Mouse (Mus musculus) forebrain, embryonic 13.5 days (tissue): Measurements from ENCODE around the gene Olfr640. TPM values are rescaled to one million over a fixed set of nuclear protein-coding genes. Genes with fewer than 3 reads are reported as not detected.

Source experiments
- ATAC-seq: fragments of 200-750 bp; cut with Nextera tagmentation; 2 replicates; pipeline ENCODE4 v1.8.0; 2017
- H3K27ac ChIP-seq: fragments of 300-500 bp; sonication (generic); 2 replicates; pipeline ENCODE4 v1.5.1; 2015; ENCODE audit warnings: inconsistent platforms, mild to moderate bottlenecking, moderate library complexity
- H3K27me3 ChIP-seq: fragments of 300-500 bp; sonication (generic); 2 replicates; pipeline ENCODE4 v1.6.1; 2015; ENCODE audit warnings: mild to moderate bottlenecking, inconsistent platforms
- H3K36me3 ChIP-seq: fragments of 300-500 bp; sonication (generic); 2 replicates; pipeline ENCODE4 v1.6.1; 2015; ENCODE audit warnings: mild to moderate bottlenecking, inconsistent platforms; ENCODE audit not compliant: poor library complexity, severe bottlenecking
- H3K4me1 ChIP-seq: fragments of 300-500 bp; sonication (generic); 2 replicates; pipeline ENCODE4 v1.6.1; 2015; ENCODE audit warnings: inconsistent platforms
- H3K4me2 ChIP-seq: fragments of 300-500 bp; sonication (generic); 2 replicates; pipeline ENCODE4 v1.6.1; 2015; ENCODE audit warnings: inconsistent platforms, mild to moderate bottlenecking, moderate library complexity
- H3K4me3 ChIP-seq: fragments of 300-500 bp; sonication (generic); 2 replicates; pipeline ENCODE4 v1.5.1; 2015; ENCODE audit warnings: mild to moderate bottlenecking, inconsistent platforms
- H3K9ac ChIP-seq: fragments of 300-500 bp; sonication (generic); 2 replicates; pipeline ENCODE4 v1.6.1; 2015; ENCODE audit warnings: mild to moderate bottlenecking, inconsistent platforms
- H3K9me3 ChIP-seq: fragments of 300-500 bp; sonication (generic); replicated peaks from 2 replicates; pipeline ENCODE4 v1.6.1; 2016; ENCODE audit warnings: inconsistent platforms
- WGBS: fragments of 180-500 bp; shearing (Covaris S2); methylation state at CpG from one replicate; pipeline ENCODE4 v1.1.7; 2015; 5-methylcytosine and 5-hydroxymethylcytosine counted together
- polyA plus RNA-seq: library from polyadenylated mRNA; unstranded; fragments of >200 nt; fragmentation: Nextera tagmentation; extraction: Ambion mirVana; gene quantifications from 2 replicates; pipeline ENCODE4 v1.2.1, GENCODE M21; 2015

The Olfr640 gene
- polyA plus RNA-seq, 1 experiment from 2014 or later, result not detected

- no peak overlapping the region for H3K9ac ChIP-seq
These were observed 53.6 kb downstream of the Olfr640 start for GRCm38 (mm10) chr7:103971782-103972181.

GRCm38 (mm10) chr7:103970852-103971251 is 54.5 kb downstream of the Olfr640 start, which contains the start of gene Olfr635:
TSS of gene Olfr635 (plus strand) at chr7:103971152.
- H3K36me3 ChIP-seq, result no peaks in the 10 kb centered on the region
- no peaks in the 10 kb centered on the region for H3K9me3 ChIP-seq
- H3K9ac ChIP-seq, result no peak within 1 kb of the TSS
- H3K27me3 ChIP-seq, result no peaks in the 10 kb centered on the region
- no peak for ATAC-seq
- no peak within 1 kb of the TSS for H3K4me2 ChIP-seq
- no peak within 1 kb of the TSS for H3K4me3 ChIP-seq
- H3K4me1 ChIP-seq, result no peaks in the 10 kb centered on the region
- H3K27ac ChIP-seq, result no peak within 1 kb of the TSS
- WGBS, result 73% methylated on average over 1 of the region's 1 CpGs

More at GRCm38 (mm10) chr7:103971782-103972181, 53.6 kb downstream of the Olfr640 start:
- H3K4me3 ChIP-seq, result no peak overlapping the region
- H3K27me3 ChIP-seq, result no peaks in the 10 kb centered on the region
- ATAC-seq, result no peak
- no peaks in the 10 kb centered on the region for H3K9me3 ChIP-seq
- no peak overlapping the region for H3K4me2 ChIP-seq
- no peaks in the 10 kb centered on the region for H3K36me3 ChIP-seq
- no peak overlapping the region for H3K27ac ChIP-seq
- no peaks in the 10 kb centered on the region for H3K4me1 ChIP-seq
- WGBS, result 69% methylated on average over 1 of the region's 1 CpGs

Other genes with a start within 250 kb of the Olfr640 start
- gene Olfr68, start 245.9 kb downstream of the Olfr640 start, polyA plus RNA-seq, result not detected in 2 replicates
- not detected in 2 replicates for gene Olfr67, start 233.8 kb downstream of the Olfr640 start, polyA plus RNA-seq
- 960 and 1,191 TPM in 2 replicates for gene Hbb-bt, start 211.6 kb downstream of the Olfr640 start, polyA plus RNA-seq
- gene Hbb-bs, start 197.5 kb downstream of the Olfr640 start, polyA plus RNA-seq, result 1,844 and 2,278 TPM in 2 replicates
- not detected in 2 replicates for gene Hbb-bh2, start 185.1 kb downstream of the Olfr640 start, polyA plus RNA-seq
- gene Hbb-bh1, start 182.4 kb downstream of the Olfr640 start, polyA plus RNA-seq, result 32.1 and 81.1 TPM in 2 replicates
- 3,762 and 4,630 TPM in 2 replicates for gene Hbb-y, start 172.4 kb downstream of the Olfr640 start, polyA plus RNA-seq
- gene Olfr66, start 139.3 kb downstream of the Olfr640 start, polyA plus RNA-seq, result not detected in 2 replicates
- gene Olfr64, start 131.1 kb downstream of the Olfr640 start, polyA plus RNA-seq, result not detected in 2 replicates
- gene Olfr65, start 122.1 kb downstream of the Olfr640 start, polyA plus RNA-seq, result not detected in 2 replicates
- gene Olfr631, start 96.7 kb downstream of the Olfr640 start, polyA plus RNA-seq, result not detected in 2 replicates
- gene Olfr632, start 91.2 kb downstream of the Olfr640 start, polyA plus RNA-seq, result not detected in 2 replicates
- gene Olfr633, start 81.1 kb downstream of the Olfr640 start, polyA plus RNA-seq, result not detected in 2 replicates
- not detected in 2 replicates for gene Olfr635, start 54.4 kb downstream of the Olfr640 start, polyA plus RNA-seq
- not detected in 2 replicates for gene Olfr638, start 26.8 kb downstream of the Olfr640 start, polyA plus RNA-seq
- 0.04 TPM in 1 of 2 replicates, not detected in the other for gene Olfr639, start 8.3 kb downstream of the Olfr640 start, polyA plus RNA-seq
- not detected in 2 replicates for gene Olfr641, start 9.9 kb upstream of the Olfr640 start, polyA plus RNA-seq
- not detected in 2 replicates for gene Olfr642, start 27.1 kb upstream of the Olfr640 start, polyA plus RNA-seq
- not detected in 2 replicates for gene 4930516K23Rik, start 35.9 kb upstream of the Olfr640 start, polyA plus RNA-seq
- not detected in 2 replicates for gene Olfr644, start 46.3 kb upstream of the Olfr640 start, polyA plus RNA-seq
- not detected in 2 replicates for gene Olfr645, start 59.9 kb upstream of the Olfr640 start, polyA plus RNA-seq
- gene Olfr646, start 79.3 kb upstream of the Olfr640 start, polyA plus RNA-seq, result not detected in 2 replicates
- gene Ubqln5, start 104.3 kb upstream of the Olfr640 start, polyA plus RNA-seq, result not detected in 2 replicates
- not detected in 2 replicates for gene Olfr643, start 111.8 kb upstream of the Olfr640 start, polyA plus RNA-seq
- not detected in 2 replicates for gene Ubqln3, start 117.7 kb upstream of the Olfr640 start, polyA plus RNA-seq
- gene Ubqlnl, start 125.0 kb upstream of the Olfr640 start, polyA plus RNA-seq, result not detected in 2 replicates
- gene Olfm5, start 139.3 kb upstream of the Olfr640 start, polyA plus RNA-seq, result not detected in 2 replicates
- gene Olfr648, start 157.8 kb upstream of the Olfr640 start, polyA plus RNA-seq, result 0.23 and 0.45 TPM in 2 replicates
- not detected in 2 replicates for gene Olfr649, start 170.4 kb upstream of the Olfr640 start, polyA plus RNA-seq
- gene Trim6, start 193.2 kb upstream of the Olfr640 start, polyA plus RNA-seq, result 0.30 and 0.33 TPM in 2 replicates
- 0.42 and 0.43 TPM in 2 replicates for gene Trim34a, start 218.9 kb upstream of the Olfr640 start, polyA plus RNA-seq